Mouse (Mus musculus) adipocyte (in vitro differentiated cells): Measurements from ENCODE around the gene Gtf2ird1.
"Not testable (repeated sequence)": the region's sequence is repeated elsewhere in the genome, so short reads cannot be mapped to it uniquely, and the experiment has no call there.

ENCODE experiments used
- DNase-seq: peaks from one replicate; pipeline ENCODE4 v3.0.0-alpha.2; 2016; ENCODE audit warnings: low spot score

Gene Gtf2ird1

DNA sequence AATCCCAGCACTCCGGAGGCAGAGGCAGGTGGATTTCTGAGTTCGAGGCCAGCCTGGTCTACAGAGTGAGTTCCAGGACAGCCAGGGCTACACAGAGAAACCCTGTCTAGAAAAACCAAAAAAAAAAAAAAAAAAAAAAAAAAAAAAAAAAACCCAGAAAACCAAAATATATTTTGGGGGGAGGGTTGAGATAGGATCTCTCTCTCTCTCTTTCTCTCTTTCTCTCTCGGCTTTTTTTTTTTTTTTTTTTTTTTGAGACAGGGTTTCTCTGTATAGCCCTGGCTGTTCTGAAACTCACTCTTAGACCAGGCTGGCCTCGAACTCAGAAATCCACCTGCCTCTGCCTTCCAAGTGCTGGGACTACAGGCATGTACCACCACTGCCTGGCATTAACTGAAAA lies 113.0 kb downstream of the Gtf2ird1 start:
- DNase-seq, result not testable (repeated sequence)

DNA sequence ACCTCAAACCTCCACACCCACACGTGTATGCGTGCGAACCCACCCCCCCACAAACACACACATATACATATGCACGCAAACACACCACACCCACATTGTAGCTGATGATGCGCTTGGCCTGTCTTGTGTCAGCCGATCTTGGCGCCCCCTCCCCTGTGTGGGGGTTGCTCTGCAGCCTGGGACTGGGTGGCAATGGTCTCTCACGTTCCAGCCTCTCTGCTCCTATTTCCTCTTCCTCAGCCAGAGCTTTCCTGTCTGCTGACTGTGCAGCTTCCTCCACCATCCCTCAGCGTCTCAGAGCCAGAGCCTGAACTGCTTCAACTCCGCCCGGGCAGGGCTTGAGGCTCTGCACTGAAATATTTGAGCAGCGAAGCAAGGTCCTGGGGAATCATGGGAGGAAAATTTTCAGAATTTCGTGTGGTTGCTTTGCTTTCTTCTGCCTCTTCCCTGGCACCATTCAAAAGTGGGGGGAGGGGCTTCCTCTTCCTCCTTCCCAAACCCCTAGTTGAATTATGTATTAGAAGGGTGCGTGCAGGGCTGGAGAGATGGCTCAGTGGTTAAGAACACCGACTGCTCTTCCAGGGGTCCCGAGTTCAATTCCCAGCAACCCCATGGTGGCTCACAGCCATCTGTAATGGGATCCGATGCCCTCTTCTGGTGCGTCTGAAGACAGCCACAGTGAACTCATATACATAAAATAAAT lies 113.9 kb downstream of the Gtf2ird1 start:
- no peak for DNase-seq

GRCm38 (mm10) chr5:134341721-134342120 lies 114.8 kb downstream of the Gtf2ird1 start:
- no peak for DNase-seq

DNA sequence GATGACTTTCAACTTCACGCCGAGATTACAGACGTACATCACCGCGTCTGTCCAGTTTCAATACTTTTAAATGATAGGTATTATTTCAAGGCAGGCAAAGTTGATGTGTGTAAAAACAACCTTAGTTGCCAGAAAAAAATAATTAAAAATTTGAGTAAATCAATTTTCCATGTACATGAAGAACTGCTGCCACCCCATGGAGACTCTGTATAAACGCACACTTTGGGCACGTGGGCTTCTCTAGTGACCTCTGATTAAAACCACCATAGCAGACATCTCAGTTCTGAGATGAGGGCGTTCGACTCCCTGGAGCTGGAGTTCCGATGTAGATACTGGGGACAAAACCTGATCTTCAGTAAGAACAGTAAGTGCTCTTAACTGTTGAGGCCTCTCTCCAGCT lies 115.2 kb downstream of the Gtf2ird1 start:
- peak; percentile 70 for DNase-seq

GRCm38 (mm10) chr5:134340101-134340522 lies 116.4 kb downstream of the Gtf2ird1 start:
- DNase-seq, result no peak

GRCm38 (mm10) chr5:134337012-134337411 lies 119.5 kb downstream of the Gtf2ird1 start:
- DNase-seq, result not testable (repeated sequence)

GRCm38 (mm10) chr5:134332743-134333142 lies 123.8 kb downstream of the Gtf2ird1 start:
- no peak for DNase-seq

DNA sequence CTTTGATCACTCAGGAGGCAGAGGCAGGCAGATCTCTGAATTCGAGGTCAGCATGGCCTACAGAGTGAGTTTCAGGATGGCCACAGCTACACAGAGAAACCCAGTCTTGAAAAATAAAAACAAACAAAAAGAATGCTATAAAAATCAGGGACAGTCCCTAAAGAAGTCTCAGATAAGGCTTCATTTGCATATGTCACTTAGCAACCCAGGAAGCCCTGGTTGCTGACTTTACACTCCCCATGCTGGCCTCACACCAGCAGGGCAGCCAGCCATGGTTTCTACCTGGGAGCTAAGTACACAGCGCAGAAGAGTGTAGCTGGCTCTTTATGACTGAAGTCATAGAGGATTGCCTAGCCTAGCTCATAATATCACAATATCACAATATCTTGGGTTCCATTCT lies 126.4 kb downstream of the Gtf2ird1 start:
- no peak for DNase-seq

GRCm38 (mm10) chr5:134329311-134329710 lies 127.2 kb downstream of the Gtf2ird1 start:
- DNase-seq, result no peak

DNA sequence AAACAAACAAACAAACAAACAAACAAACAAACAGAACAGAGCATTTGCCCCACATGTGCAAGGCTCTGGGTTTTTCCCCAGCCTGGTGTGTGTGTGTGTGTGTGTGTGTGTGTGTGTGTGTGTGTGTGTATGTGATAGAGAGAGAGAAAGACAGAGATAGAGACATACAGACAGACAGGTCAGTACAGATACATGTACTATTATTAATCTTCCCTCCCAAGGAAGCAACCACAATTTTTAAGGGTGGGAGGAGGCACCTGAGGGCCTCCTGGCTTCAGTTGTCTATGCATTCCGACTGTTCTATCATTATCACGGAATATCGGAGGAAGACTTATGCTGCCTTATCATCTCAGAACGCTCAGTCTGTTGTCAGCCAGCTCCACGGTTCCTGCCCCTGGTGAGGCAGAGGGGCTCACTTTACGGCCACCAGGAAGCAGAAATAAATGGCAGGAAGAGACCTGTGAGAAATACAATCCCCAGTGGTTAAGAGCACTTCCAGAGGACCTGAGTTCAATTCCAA lies 128.0 kb downstream of the Gtf2ird1 start:
- no peak for DNase-seq

DNA sequence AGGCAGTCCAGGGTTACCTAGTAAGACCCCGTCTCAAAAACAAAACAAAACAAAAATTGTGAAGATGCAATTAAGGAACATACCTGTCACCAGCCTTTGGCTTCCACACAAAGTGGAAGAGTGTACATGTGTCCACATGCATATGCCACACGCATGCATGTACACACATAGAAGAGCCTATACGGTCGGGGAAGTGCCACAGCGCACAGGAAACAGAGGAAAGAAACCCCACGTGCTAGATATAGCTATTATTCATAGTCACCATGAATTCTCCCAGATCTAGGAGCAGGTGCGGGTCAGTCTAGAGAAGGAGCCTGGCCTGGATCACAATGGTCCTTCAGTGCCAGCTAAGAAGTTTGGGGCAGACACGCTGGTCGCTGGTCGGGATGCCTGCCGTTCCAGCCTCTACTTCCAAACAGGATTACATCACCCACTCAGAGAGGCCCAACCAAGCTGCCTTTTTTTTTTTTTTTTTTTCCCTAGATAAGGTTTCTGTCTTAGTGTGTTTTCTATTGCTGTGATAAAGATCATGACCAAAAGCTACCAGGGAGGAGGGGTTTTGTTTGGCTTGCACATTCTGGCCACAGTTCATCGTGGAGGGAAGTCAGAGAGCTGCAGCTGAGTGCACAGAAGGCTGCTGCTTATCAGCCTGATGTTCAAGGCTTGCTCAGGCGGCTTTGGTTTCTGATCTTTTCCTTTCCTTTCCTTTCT lies 130.5 kb downstream of the Gtf2ird1 start:
- peak; percentile 58 for DNase-seq

DNA sequence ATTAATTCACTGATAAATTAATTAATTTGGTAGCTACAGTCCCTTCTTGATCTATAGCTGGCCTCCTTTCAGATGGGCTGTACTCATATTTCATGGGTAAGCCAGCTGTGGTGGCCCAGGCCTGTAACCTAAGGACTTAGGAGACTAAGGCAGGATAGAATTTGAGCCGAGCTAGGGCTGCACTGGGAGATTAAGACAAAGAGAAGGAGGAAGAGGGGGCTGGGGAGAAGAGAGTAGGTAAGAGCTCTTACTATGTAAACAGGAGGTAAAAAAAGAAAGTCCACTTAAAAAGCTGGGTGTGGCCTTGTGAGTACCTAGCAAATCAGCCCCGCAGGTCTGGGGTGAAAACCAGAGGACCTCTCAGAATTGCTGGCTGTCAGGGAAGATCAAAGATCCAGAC lies 132.6 kb downstream of the Gtf2ird1 start:
- DNase-seq, result no peak

GRCm38 (mm10) chr5:134323311-134323710 lies 133.2 kb downstream of the Gtf2ird1 start:
- DNase-seq, result no peak

DNA sequence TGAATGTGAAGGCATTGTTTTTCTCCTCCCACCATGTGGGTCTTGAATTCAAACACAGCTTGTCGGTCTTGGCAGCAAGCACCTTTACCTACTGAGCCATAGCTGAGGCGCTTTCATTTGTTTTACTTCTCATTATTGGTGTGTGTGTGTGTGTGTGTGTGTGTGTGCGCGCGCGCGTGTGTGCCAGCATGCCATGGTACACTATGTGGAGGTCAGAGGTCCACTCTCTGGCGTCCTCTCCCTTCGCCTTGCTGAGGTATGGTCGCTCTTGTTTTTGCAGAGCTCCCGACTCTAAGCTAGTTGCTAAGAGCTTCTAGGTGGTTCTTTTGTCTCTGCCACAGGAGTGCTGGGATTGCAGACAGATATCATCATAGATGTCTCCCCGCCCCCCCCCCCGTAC lies 134.2 kb downstream of the Gtf2ird1 start:
- no peak for DNase-seq

DNA sequence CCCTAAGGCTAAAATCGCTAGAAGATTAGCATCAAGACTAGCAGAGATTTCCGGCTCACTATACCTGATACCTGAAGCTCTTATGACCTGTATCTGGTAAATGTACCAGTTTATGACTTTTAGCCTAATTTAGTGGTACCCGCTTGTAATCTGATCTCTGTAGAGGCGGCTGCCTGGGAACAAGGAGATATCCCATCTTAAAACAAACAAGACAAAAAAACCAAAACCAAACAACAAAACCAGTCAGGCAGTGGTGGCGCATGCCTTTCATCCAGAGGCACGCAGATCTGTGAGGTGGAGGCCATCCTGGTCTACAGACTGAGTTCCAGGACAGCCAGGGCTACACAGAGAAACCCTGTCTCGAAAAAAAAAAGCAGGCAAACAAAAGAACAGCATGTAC lies 134.8 kb downstream of the Gtf2ird1 start:
- no peak for DNase-seq

GRCm38 (mm10) chr5:134318903-134319302 lies 137.6 kb downstream of the Gtf2ird1 start:
- no peak for DNase-seq

DNA sequence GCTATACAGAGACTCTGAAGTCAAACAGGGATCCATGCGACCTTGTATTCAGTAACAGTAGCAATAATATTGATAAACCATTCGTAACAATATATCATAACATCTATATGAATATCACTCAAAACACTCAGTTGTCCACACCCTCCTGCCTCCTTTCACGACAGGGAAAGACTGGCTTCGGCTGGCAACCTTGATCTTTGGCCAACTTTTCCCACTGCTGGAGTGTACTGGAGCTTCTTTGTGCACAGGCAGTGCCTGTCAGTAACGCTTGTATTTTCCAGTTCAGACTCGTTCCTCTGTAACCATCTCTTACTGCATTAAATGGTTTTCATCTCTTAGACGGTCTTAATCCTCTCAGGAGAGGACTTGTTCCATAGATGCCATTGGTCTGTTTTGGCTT lies 139.8 kb downstream of the Gtf2ird1 start:
- peak; percentile 60 for DNase-seq

DNA sequence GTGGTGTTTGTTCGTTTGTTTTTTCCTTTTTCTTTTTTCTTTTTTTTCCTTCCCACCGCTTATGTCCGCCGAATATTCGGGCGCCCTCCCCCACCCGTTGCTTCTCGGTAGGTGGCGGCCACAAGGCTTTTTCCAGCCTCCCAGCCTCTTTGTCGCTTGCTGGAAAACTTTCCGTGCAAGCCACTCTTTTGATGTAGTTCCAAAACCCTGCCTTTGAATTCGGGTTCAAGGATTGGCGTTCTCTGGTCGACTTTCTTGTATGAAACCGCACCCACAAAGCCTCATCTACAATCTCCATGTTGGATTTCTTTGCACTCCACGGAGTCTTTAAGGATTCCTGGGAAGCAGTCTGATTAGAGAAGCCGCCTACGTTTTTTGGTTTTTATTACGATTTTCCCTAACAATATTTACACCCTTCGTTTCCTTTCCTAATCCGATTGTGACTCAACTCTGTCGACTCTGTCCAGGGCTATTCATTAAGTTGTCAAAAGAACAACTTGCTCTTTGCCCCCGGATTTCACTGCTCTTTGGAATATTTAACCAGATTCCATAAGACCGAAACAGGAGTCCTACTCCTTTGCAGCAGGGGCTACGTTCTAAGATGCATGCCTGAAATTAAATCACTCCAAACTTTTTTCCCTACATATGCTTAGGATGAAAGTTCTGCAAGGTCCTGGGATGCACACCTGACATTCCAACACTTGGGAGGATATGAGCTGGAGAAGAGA lies 140.7 kb downstream of the Gtf2ird1 start:
- peak; percentile 86 for DNase-seq

- peak; percentile 99 for DNase-seq
These were observed 141.6 kb downstream of the Gtf2ird1 start, which contains the start of gene Gtf2i for GRCm38 (mm10) chr5:134314688-134315622. Gene Gtf2i, minus strand, starts transcription at chr5:134314760.

- DNase-seq, result no peak
These were observed 142.3 kb downstream of the Gtf2ird1 start for GRCm38 (mm10) chr5:134314068-134314674.

DNA sequence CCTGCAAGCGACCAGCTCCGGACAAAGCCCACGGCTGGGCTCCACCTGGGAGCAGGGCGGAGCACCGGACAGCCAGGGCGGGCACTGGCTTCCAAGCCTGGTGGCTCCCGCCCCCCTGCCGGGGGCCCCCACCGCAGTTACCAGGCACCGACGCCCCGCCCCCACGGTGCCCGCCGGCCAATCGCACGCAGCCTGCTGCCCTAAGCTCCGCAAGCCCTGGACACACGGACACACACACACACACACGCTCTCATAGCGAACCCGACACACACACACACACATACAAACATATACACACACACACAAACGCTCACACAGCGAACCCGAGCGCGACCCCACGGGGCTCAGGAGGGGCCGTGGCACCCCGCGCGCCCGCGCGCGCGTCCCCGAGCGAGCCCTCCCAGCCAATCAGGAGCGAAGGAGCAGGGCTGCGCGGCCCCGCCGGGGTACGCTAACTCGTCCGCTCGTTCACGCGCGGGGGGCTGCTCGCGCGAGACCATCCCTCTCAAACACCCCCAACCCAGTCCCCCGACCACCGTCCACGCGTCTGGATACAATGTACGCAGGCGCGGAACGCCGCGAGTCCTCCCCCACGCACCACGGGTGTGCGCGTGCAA lies 143.0 kb downstream of the Gtf2ird1 start:
- DNase-seq, result peak; percentile 97
